Mouse (Mus musculus): ENCODE measurements at regions not wholly inside any gene's neighbourhood (a gene's known extent, or its start where the extent isn't known, plus 50 kb on each side); places are given as distances from the start of the nearest gene placed in this dataset.

GRCm38 (mm10) chr1:91611281-91611680 is 70.9 kb downstream of the Asb1 start:
- ATAC-seq = no peak

- ATAC-seq = no peak
Observed at GRCm38 (mm10) chr1:91611694-91612093, 71.3 kb downstream of the Asb1 start.

- ATAC-seq = no peak
Observed at GRCm38 (mm10) chr1:91612912-91613311, 72.6 kb downstream of the Asb1 start.

- no peak for ATAC-seq
Observed at GRCm38 (mm10) chr1:91615396-91615795, 75.1 kb downstream of the Asb1 start.

- ATAC-seq = no peak
Observed at GRCm38 (mm10) chr1:91618527-91619135, 78.3 kb downstream of the Asb1 start.

- ATAC-seq = no peak
Observed at GRCm38 (mm10) chr1:91621141-91621540, 80.8 kb downstream of the Asb1 start.

GRCm38 (mm10) chr1:91622874-91623273 is 82.5 kb downstream of the Asb1 start:
- ATAC-seq = no peak

GRCm38 (mm10) chr1:91624028-91624427 is 83.7 kb downstream of the Asb1 start:
- ATAC-seq = no peak

GRCm38 (mm10) chr1:91624531-91625300 is 84.4 kb downstream of the Asb1 start:
- no peak for ATAC-seq

- peak; percentile 40 for ATAC-seq
Observed at GRCm38 (mm10) chr1:91626090-91626489, 85.7 kb downstream of the Asb1 start.

GRCm38 (mm10) chr1:91630206-91630605 is 89.9 kb downstream of the Asb1 start:
- no peak for ATAC-seq

GRCm38 (mm10) chr1:91630871-91631410 is 90.6 kb downstream of the Asb1 start:
- no peak for ATAC-seq

GRCm38 (mm10) chr1:91632906-91633493 is 92.7 kb downstream of the Asb1 start:
- ATAC-seq = no peak

- ATAC-seq = no peak
Observed at GRCm38 (mm10) chr1:91636571-91636970, 96.2 kb downstream of the Asb1 start.

GRCm38 (mm10) chr1:91640551-91640950 is 100.2 kb downstream of the Asb1 start:
- no peak for ATAC-seq

- ATAC-seq = no peak
Observed at GRCm38 (mm10) chr1:91658991-91659441, 118.7 kb downstream of the Asb1 start.

- no peak for ATAC-seq
Observed at GRCm38 (mm10) chr1:91659486-91659885, 119.1 kb downstream of the Asb1 start.

GRCm38 (mm10) chr1:91663289-91663688 is 122.9 kb downstream of the Asb1 start:
- ATAC-seq = no peak

- no peak for ATAC-seq
Observed at GRCm38 (mm10) chr1:91664622-91665021, 124.3 kb downstream of the Asb1 start.

- ATAC-seq = no peak
Observed at GRCm38 (mm10) chr1:91668530-91668929, 128.2 kb downstream of the Asb1 start.

GRCm38 (mm10) chr1:91670980-91671379 is 130.3 kb upstream of the Twist2 start:
- ATAC-seq = no peak

- ATAC-seq = no peak
Observed at GRCm38 (mm10) chr1:91674082-91674655, 127.1 kb upstream of the Twist2 start.

- no peak for ATAC-seq
Observed at GRCm38 (mm10) chr1:91677062-91677461, 124.2 kb upstream of the Twist2 start.
